Mouse (Mus musculus) hindbrain, embryonic 14.5 days (tissue): ENCODE measurements at regions not wholly inside any gene's neighbourhood (a gene's known extent, or its start where the extent isn't known, plus 50 kb on each side); places are given as distances from the start of the nearest gene placed in this dataset.
"Not testable (repeated sequence)": the region's sequence is repeated elsewhere in the genome, so short reads cannot be mapped to it uniquely, and the experiment has no call there.

ENCODE experiments used
- ATAC-seq: fragments of 200-750 bp; cut with Nextera tagmentation; 2 replicates; pipeline ENCODE4 v1.8.0; 2017; ENCODE audit warnings: moderate number of reproducible peaks, mild to moderate bottlenecking, moderate TSS enrichment, moderate library complexity; ENCODE audit not compliant: low FRiP score
- DNase-seq: peaks from one replicate; pipeline ENCODE4 v3.0.0-alpha.2; 2015; ENCODE audit warnings: low spot score
- H3K27ac ChIP-seq: fragments of 300-500 bp; sonication (generic); 2 replicates; pipeline ENCODE4 v1.5.1; 2014; ENCODE audit warnings: mild to moderate bottlenecking, moderate library complexity
- H3K27me3 ChIP-seq: fragments of 300-500 bp; sonication (generic); 2 replicates; pipeline ENCODE4 v1.6.1; 2014; ENCODE audit warnings: mild to moderate bottlenecking, low read length, mixed read lengths; ENCODE audit not compliant: control insufficient read depth, insufficient read depth
- H3K36me3 ChIP-seq: fragments of 300-500 bp; sonication (generic); replicated peaks from 2 replicates; pipeline ENCODE4 v1.6.1; 2014; ENCODE audit not compliant: control insufficient read depth, insufficient read depth
- H3K4me1 ChIP-seq: fragments of 300-500 bp; sonication (generic); replicated peaks from 2 replicates; pipeline ENCODE4 v1.6.1; 2014; ENCODE audit warnings: antibody characterized with exemption, low read length, mixed read lengths; ENCODE audit not compliant: control insufficient read depth, insufficient read depth
- H3K4me2 ChIP-seq: fragments of 300-500 bp; sonication (generic); replicated peaks from 2 replicates; pipeline ENCODE4 v1.6.1; 2014; ENCODE audit warnings: mild to moderate bottlenecking, moderate library complexity
- H3K4me3 ChIP-seq: fragments of 300-500 bp; sonication (generic); replicated peaks from 2 replicates; pipeline ENCODE4 v1.5.1; 2014; ENCODE audit warnings: mild to moderate bottlenecking, low read length
- H3K9ac ChIP-seq: fragments of 300-500 bp; sonication (generic); 2 replicates; pipeline ENCODE4 v1.6.1; 2014
- H3K9me3 ChIP-seq: fragments of 300-500 bp; sonication (generic); 2 replicates; pipeline ENCODE4 v1.6.1; 2016; ENCODE audit warnings: low read length; ENCODE audit not compliant: control insufficient read depth
- WGBS: fragments of 180-500 bp; shearing (Covaris S2); extraction: QIAGEN DNeasy Blood & Tissue Kit; methylation state at CpG from one replicate; pipeline ENCODE4 v1.1.7; 2014; 5-methylcytosine and 5-hydroxymethylcytosine counted together

DNA sequence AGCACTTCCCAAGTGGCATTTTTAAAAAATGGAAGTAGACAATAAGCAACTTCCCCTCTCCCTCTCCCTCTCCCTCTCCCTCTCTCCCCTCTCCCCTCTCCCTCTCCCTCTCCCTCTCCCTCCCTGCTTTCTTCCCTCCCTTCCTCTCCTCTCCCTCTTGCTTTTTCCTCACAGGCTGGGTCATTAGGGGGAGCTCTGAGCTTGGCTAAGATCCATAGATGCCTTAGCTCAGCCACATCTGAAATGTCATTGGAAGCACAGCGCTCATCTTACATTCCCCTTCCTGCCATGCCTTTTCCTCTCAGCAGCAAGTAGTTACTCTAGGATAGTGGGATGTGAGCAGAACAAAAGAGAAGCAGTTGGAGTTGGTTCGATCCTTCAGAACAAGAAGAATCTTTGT is 190.3 kb downstream of the Faxc start:
- 85% methylated on average over 2 of the region's 2 CpGs for WGBS
- H3K9ac ChIP-seq, result no peak overlapping the region
- no peaks in the 10 kb centered on the region; the same call in 1 of the 2 replicates for H3K4me1 ChIP-seq
- no peak overlapping the region for H3K4me2 ChIP-seq
- no peaks in the 10 kb centered on the region for H3K27me3 ChIP-seq
- ATAC-seq (no peak), DNase-seq (no peak)
- H3K9me3 ChIP-seq, result no peaks in the 10 kb centered on the region
- H3K27ac ChIP-seq, result no peak overlapping the region
- no peaks in the 10 kb centered on the region for H3K36me3 ChIP-seq
- H3K4me3 ChIP-seq, result no peak overlapping the region

DNA sequence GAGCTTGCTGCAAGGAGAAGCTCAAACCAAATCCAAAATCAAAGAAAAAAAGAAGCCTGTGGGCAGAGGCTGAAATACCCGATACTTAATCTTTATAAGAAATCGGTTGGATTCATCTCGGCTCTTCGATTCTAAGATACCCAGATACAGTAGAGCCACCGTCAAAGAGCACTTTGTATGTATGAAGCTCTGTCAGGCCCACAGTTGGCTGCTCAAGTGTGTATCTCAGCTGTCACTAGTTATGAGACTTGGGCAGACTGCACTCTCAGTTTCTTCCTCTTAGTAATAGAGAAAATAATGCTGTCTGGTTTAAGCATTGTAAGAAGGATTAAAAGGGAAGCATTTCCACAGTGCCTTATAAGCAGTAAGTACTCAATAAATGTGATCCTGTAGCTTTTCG is 193.7 kb downstream of the Faxc start:
- no peak overlapping the region for H3K4me3 ChIP-seq
- H3K4me2 ChIP-seq, result no peak overlapping the region
- no peak overlapping the region for H3K9ac ChIP-seq
- DNase-seq, result no peak
- no peak overlapping the region for H3K27ac ChIP-seq
- ATAC-seq, result no peak
- no peaks in the 10 kb centered on the region for H3K36me3 ChIP-seq
- H3K27me3 ChIP-seq, result no peaks in the 10 kb centered on the region
- H3K4me1 ChIP-seq, result no peaks in the 10 kb centered on the region; the same call in 1 of the 2 replicates
- WGBS, result 88% methylated on average over 6 of the region's 6 CpGs
- H3K9me3 ChIP-seq, result no peaks in the 10 kb centered on the region

DNA sequence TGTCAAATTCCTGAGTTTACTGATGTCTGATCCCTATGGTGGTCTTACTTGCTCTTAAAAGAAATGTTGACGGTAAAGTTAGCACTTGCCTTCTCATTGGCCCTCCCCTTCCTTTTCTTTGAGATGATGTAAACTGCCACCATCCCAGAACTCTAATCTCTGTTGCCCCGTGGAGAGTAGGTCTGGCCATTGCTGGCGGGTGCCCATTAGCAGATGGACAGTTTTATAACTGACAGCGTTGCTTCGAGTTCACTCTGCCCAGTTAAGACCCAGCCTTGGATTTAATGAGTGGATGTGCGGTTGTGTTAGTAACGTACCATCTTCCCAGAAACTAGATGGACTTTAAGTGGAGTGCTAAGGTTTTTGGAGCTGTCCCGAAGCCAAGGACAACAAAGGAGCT is 199.4 kb downstream of the Faxc start:
- 84% methylated on average over 8 of the region's 8 CpGs for WGBS
- no peak for DNase-seq

DNA sequence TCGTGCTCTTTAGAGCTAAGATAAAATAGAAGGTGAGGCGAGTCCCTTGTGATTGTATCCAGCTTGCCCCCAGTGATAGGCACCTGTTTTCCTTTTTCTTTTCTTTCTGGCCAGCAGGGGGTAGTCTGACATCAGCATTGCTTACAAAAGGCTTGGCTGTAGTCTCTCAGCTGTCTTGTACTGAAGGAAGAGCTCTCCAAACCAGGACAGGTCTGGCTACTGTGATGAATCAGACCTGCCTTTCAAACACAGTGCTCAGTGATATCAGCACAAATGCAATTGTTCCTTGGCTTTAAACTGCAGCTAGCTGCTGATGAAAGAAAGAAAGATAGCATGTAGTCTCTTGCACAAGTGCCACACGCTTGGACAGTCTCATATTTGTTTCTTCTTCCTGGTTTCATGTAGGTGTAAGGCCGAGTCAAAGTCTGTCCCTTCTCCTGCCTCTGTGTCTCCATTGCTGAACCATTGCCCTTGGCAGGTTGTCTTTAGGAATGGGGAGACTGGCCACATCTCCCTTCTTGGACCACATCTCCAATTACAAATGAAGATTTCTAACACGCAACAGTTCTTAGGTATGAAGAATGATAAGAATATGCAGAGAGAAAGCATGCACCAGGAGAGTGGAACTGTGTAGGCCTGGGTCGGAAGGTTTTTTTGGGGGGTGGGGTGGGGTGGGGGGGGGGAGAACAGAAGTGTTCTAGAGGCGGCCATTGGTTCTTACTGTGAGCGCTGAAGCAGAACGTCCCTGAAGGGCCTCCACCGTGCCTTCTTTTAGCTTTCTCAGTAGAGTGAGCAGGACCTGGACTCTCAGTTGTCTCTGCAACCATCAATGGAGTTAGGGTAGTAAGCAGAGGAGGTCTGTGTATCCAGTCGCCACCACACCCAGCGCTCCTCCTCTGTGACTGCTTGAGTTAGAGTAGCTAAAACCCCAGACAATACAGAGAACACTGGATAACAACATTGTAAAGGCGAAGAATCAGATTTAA is 200.9 kb downstream of the Faxc start:
- DNase-seq (peak; percentile 71), ATAC-seq (peak; percentile 84)
- no peak overlapping the region for H3K9ac ChIP-seq
- no peak overlapping the region for H3K27ac ChIP-seq
- H3K27me3 ChIP-seq, result no peaks in the 10 kb centered on the region
- H3K4me1 ChIP-seq, result peaks cover 10% of the 10 kb centered on the region
- no peaks in the 10 kb centered on the region for H3K9me3 ChIP-seq
- no peaks in the 10 kb centered on the region for H3K36me3 ChIP-seq
- no peak overlapping the region for H3K4me2 ChIP-seq
- H3K4me3 ChIP-seq, result no peak overlapping the region
- 58% methylated on average over 13 of the region's 13 CpGs for WGBS

More for the DNA sequence above, 199.4 kb downstream of the Faxc start:
- no peaks in the 10 kb centered on the region for H3K9me3 ChIP-seq
- no peak for ATAC-seq
- H3K4me1 ChIP-seq, result peaks cover 10% of the 10 kb centered on the region
- no peak overlapping the region for H3K27ac ChIP-seq
- no peak overlapping the region for H3K9ac ChIP-seq
- H3K36me3 ChIP-seq, result no peaks in the 10 kb centered on the region
- no peaks in the 10 kb centered on the region for H3K27me3 ChIP-seq
- H3K4me3 ChIP-seq, result no peak overlapping the region
- H3K4me2 ChIP-seq, result no peak overlapping the region

DNA sequence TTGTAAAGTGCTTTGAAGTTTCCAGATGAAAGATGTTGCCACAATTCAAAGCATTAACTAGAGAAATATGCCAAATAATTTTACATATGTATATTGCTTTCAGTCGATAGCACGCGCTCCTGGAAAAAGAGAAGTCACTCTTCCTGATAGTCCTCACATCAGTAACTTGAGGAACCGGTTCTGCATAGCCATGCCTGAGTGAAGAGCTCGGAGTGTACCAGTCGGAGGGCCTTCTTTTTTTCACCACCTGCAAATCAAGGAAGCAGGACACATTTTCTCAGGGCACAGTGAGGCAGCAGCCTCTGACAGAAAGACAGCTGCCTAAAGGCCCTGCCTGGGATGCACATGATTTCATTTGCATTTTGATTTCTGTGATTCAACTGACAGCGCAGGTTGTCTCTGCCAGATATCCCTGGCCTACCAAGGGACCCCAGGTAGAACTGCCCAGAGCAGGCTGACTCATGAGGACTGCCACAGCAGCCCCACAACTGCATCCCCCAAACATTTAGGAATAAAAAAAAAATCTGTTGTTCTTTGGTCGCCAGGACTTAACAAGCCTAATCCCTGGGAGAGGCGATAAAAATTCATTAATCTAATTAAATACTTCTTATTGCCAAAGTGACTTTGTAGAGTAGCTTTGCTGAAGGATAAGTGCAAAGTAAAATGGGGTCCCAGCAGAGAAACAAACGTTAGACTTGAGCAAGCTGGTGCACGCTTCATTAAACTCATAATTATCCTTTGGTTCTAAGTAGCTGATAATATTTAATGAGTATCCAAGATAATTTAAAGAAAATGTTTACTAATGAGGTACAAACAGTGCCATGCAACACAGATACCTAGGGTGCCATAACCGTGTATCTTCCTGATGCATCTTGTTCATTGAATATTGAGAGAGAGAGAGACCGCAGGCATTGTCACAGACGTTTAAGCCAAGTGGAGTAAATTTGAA is 202.7 kb downstream of the Faxc start:
- peak; percentile 28; the same call in 1 of the 2 replicates for ATAC-seq
- 44% methylated on average over 14 of the region's 14 CpGs for WGBS
- Histone ChIP-seq H3K27ac (no peak overlapping the region), H3K4me3 (no peak overlapping the region), H3K9ac (no peak overlapping the region), H3K4me1 (peaks cover 10% of the 10 kb centered on the region), H3K27me3 (no peaks in the 10 kb centered on the region), H3K9me3 (no peaks in the 10 kb centered on the region), H3K4me2 (no peak overlapping the region), H3K36me3 (no peaks in the 10 kb centered on the region)
- DNase-seq, result no peak

DNA sequence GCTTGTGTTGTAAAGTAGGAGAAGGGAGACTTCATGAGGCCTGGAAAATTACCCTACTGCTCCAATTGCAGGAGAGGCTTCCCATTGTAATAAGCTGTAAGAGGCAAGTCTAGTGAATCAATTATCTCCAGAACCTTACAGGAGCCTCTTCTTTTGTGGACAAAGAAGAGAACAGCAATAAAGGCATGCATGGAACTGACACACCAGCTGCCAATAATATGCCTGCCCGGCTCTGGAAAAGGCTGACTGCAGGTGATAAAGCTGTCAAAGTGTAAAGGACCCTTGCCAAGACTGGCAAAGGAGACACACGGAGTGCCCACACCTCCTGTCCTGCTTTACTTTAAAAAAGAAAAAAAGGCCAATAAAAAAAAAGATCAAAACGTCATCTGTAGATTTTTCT is 209.0 kb downstream of the Faxc start:
- no peak overlapping the region for H3K4me2 ChIP-seq
- no peaks in the 10 kb centered on the region for H3K27me3 ChIP-seq
- no peak for ATAC-seq
- WGBS, result 28% methylated on average over 3 of the region's 3 CpGs
- H3K9me3 ChIP-seq, result no peaks in the 10 kb centered on the region
- H3K4me1 ChIP-seq, result no peaks in the 10 kb centered on the region
- no peaks in the 10 kb centered on the region for H3K36me3 ChIP-seq
- H3K27ac ChIP-seq, result no peak overlapping the region
- DNase-seq, result no peak
- no peak overlapping the region for H3K4me3 ChIP-seq
- H3K9ac ChIP-seq, result no peak overlapping the region

DNA sequence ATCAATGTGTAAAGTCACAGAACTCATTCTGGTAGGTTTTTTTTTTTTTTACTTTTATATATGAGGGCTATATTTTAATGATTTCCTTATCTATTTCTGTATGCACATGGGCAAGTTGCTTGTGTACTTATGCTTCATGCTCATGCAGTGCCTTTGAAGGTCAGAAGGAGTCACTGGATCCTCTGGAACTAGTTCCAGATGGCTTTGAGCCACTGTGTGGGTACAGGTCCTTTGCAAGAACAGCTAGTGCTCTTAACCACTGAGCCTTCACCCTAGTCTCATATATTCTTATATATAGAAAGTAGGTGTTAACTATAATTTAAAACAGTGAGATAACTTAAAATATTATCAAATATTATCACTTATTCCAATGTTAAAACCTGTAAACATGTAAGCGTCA is 212.4 kb downstream of the Faxc start:
- Histone ChIP-seq H3K27me3 (no peaks in the 10 kb centered on the region), H3K36me3 (no peaks in the 10 kb centered on the region), H3K4me1 (no peaks in the 10 kb centered on the region), H3K9me3 (no peaks in the 10 kb centered on the region), H3K4me3 (no peak overlapping the region), H3K4me2 (no peak overlapping the region), H3K9ac (no peak overlapping the region), H3K27ac (no peak overlapping the region)
- no peak for ATAC-seq
- DNase-seq, result no peak
- 95% methylated on average over 1 of the region's 1 CpGs for WGBS

DNA sequence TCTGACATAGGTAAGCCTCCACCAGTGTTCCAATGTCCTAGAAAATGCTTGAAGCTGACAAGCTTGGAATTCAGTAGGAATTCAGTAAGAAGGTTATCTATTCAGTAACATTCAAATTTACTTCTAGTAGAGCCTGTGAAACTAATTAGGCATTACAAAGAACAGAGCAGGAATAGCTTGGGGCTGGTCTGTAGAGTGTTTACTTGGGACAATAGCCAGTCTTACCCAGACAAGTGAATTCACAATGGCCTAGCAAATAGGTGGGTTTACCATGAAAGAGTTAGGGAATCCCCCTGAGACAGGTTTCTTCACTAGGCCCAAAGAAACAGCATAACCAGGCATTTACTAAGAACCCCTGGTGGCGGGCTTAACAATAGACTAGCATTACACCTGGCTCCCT is 212.5 kb upstream of the Fbxl4 start:
- not testable (repeated sequence) for H3K36me3 ChIP-seq, H3K9me3 ChIP-seq, DNase-seq, H3K9ac ChIP-seq, H3K4me3 ChIP-seq, H3K27ac ChIP-seq, H3K4me1 ChIP-seq, H3K4me2 ChIP-seq, ATAC-seq, H3K27me3 ChIP-seq
- WGBS, result 83% methylated on average over 1 of the region's 1 CpGs
